Comparison of ENCODE assay signal across 16 mouse cellular contexts in genomic region chr15:80259406-80260045, GRCm38 (mm10). TPM values are rescaled to one million over a fixed set of nuclear protein-coding genes. Genes with fewer than 3 reads are reported as not detected.
DNase-seq lines count a peak whose midpoint lies in the region; ATAC-seq and TF ChIP-seq lines count a peak whose summit lies in the region.
"Had no signal": no experiment of that assay in that cellular context is flagged by ENCODE, and none has a peak within 500 bp of the region (broad histone marks: within the 10 kb centered on the region; RNA-seq: fewer than 3 reads in every experiment).

No protein-coding gene starts in this region.

- peak overlapping the region; percentile 13; the same call in 1 of the 2 replicates for H3K9ac ChIP-seq in neural tube, embryonic 12.5 days
- H3K9ac ChIP-seq in limb, embryonic 13.5 days: no peak overlapping the region

- intact Hi-C loops in gastrocnemius, adult 2 months (cut with DNase I): loop anchor here (5.0 kb wide), 1 partner anchor 443 kb away; no protein-coding TSS in a partner anchor
- intact Hi-C loops in gastrocnemius, postnatal 36 days (cut with DNase I): loop anchor here (2.0 to 10.0 kb wide), 2 partner anchors 33 to 615 kb away; no protein-coding TSS in a partner anchor

- H3K4me1 ChIP-seq in neural tube, embryonic 12.5 days: peaks cover 35% of the 10 kb centered on the region
- peaks cover 49% of the 10 kb centered on the region for H3K4me1 ChIP-seq in limb, embryonic 13.5 days

- 78% methylated on average over 8 of the region's 8 CpGs for WGBS in neural tube, embryonic 12.5 days
- WGBS in limb, embryonic 13.5 days: 84% methylated on average over 8 of the region's 8 CpGs

- peak overlapping the region; percentile 99; the same call in 1 of the 2 replicates for H3K27ac ChIP-seq in gastrocnemius, adult 2 months
- no peak overlapping the region for H3K27ac ChIP-seq in neural tube, embryonic 12.5 days
- peak overlapping the region; percentile 98; the same call in 1 of the 2 replicates for H3K27ac ChIP-seq in limb, embryonic 13.5 days

- ATAC-seq in neural tube, embryonic 12.5 days (ENCODE audit: low FRiP score, low read depth): no peak
- no peak for ATAC-seq in limb, embryonic 13.5 days (ENCODE audit: low FRiP score, low read depth)
- ATAC-seq: CD4-positive, CD25-positive, alpha-beta regulatory T cell, adult 4 months; midbrain, embryonic 16.5 days had no signal

- no peak for TF ChIP-seq CTCF in gastrocnemius, adult 2 months (IDR thresholded peaks at IDR 0.05)

- no peak overlapping the region for H3K4me2 ChIP-seq in neural tube, embryonic 12.5 days (replicated peaks)
- H3K4me2 ChIP-seq in limb, embryonic 13.5 days (replicated peaks): no peak overlapping the region

- no peaks in the 10 kb centered on the region for H3K27me3 ChIP-seq in neural tube, embryonic 12.5 days (replicated peaks)
- no peaks in the 10 kb centered on the region for H3K27me3 ChIP-seq in limb, embryonic 13.5 days

- no peaks in the 10 kb centered on the region for H3K9me3 ChIP-seq in neural tube, embryonic 12.5 days
- no peaks in the 10 kb centered on the region for H3K9me3 ChIP-seq in limb, embryonic 13.5 days
- H3K9me3 ChIP-seq: hindbrain, embryonic 10.5 days had no signal

- no peak for DNase-seq in gastrocnemius, adult 2 months
- no peak for DNase-seq in gastrocnemius, postnatal 36 days
- no peak for DNase-seq in neural tube, embryonic 10.5 days (ENCODE audit: extremely low spot score, low spot score)
- no peak for DNase-seq in frontal cortex, postnatal 14 days (ENCODE audit: low spot score in 2 of 2)
- DNase-seq in right cerebral cortex, postnatal 14 days: no peak
- no peak for DNase-seq in layer of hippocampus, postnatal 36 days
- DNase-seq: cerebellum, adult 11-12 months; gastrocnemius, postnatal 25 days; kidney, postnatal 36 days had no signal

- peaks cover 43% of the 10 kb centered on the region for H3K36me3 ChIP-seq in neural tube, embryonic 12.5 days
- H3K36me3 ChIP-seq in limb, embryonic 13.5 days: peaks cover 50% of the 10 kb centered on the region

- H3K4me3 ChIP-seq in gastrocnemius, adult 2 months: no peak overlapping the region
- H3K4me3 ChIP-seq in neural tube, embryonic 12.5 days: no peak overlapping the region
- 0 out of 2 replicates have a peak overlapping the region, but pooled peaks have one; percentile 5 for H3K4me3 ChIP-seq in limb, embryonic 13.5 days

RNA-seq across cellular contexts. Expression of gene Atf4, which starts 4.5 kb away (rescaled TPM):
- 100 to 1,000 TPM; 146 to 171 TPM for total RNA-seq in gastrocnemius, adult 2 months (2021)
- total RNA-seq in gastrocnemius, postnatal 36 days (2021): 100 to 1,000 TPM; 118 to 137 TPM
- polyA plus RNA-seq in neural tube, embryonic 12.5 days (2016; fragmentation: Nextera tagmentation; extraction: Ambion mirVana): 111 and 123 TPM in 2 replicates
- 124 and 134 TPM in 2 replicates for polyA plus RNA-seq in limb, embryonic 13.5 days (2015; fragmentation: Nextera tagmentation; extraction: Ambion mirVana)
- 10 to 100 TPM; 94.7 to 95.9 TPM for total RNA-seq in layer of hippocampus, postnatal 36 days (2021)

RNA-seq across cellular contexts. Expression of gene Rps19bp1, which starts 4.6 kb away (rescaled TPM):
- 10 to 100 TPM; 11.3 to 16.0 TPM for total RNA-seq in gastrocnemius, adult 2 months (2021)
- total RNA-seq in gastrocnemius, postnatal 36 days (2021): 10 to 100 TPM; 11.6 to 12.4 TPM
- polyA plus RNA-seq in neural tube, embryonic 12.5 days (2016; fragmentation: Nextera tagmentation; extraction: Ambion mirVana): 63.9 and 65.0 TPM in 2 replicates
- 58.9 and 59.3 TPM in 2 replicates for polyA plus RNA-seq in limb, embryonic 13.5 days (2015; fragmentation: Nextera tagmentation; extraction: Ambion mirVana)
- 10 to 100 TPM; 35.8 to 37.5 TPM for total RNA-seq in layer of hippocampus, postnatal 36 days (2021)

RNA-seq across cellular contexts. Expression of gene AC140267.1, which starts 23.9 kb away (rescaled TPM):
- total RNA-seq in gastrocnemius, adult 2 months (2021): 10 to 100 TPM; 10.3 to 12.7 TPM
- total RNA-seq in gastrocnemius, postnatal 36 days (2021): 1 to 10 TPM in 1 of 2 experiments, not detected in 1; 3.8 TPM
- polyA plus RNA-seq in neural tube, embryonic 12.5 days (2016; fragmentation: Nextera tagmentation; extraction: Ambion mirVana): 9.5 TPM in 1 of 2 replicates, not detected in the other
- polyA plus RNA-seq in limb, embryonic 13.5 days (2015; fragmentation: Nextera tagmentation; extraction: Ambion mirVana): not detected in 2 replicates
- total RNA-seq in layer of hippocampus, postnatal 36 days (2021): 10 to 100 TPM; 12.5 to 21.9 TPM
- polyA plus RNA-seq: hindbrain, embryonic 10.5 days; limb, embryonic 14.5 days; stomach, embryonic 14.5 days had no signal

RNA-seq across cellular contexts. Expression of gene Mief1, which starts 25.7 kb away (rescaled TPM):
- total RNA-seq in gastrocnemius, adult 2 months (2021): 10 to 100 TPM; 20.6 to 24.6 TPM
- 10 to 100 TPM; 19.2 to 25.8 TPM for total RNA-seq in gastrocnemius, postnatal 36 days (2021)
- polyA plus RNA-seq in neural tube, embryonic 12.5 days (2016; fragmentation: Nextera tagmentation; extraction: Ambion mirVana): 42.1 and 46.0 TPM in 2 replicates
- 32.7 and 35.0 TPM in 2 replicates for polyA plus RNA-seq in limb, embryonic 13.5 days (2015; fragmentation: Nextera tagmentation; extraction: Ambion mirVana)
- 10 to 100 TPM; 30.8 to 32.4 TPM for total RNA-seq in layer of hippocampus, postnatal 36 days (2021)

RNA-seq across cellular contexts. Expression of gene Cacna1i, which starts 27.5 kb away (rescaled TPM):
- under 1 TPM; 0.28 to 0.46 TPM for total RNA-seq in gastrocnemius, adult 2 months (2021)
- under 1 TPM; 0.05 to 0.62 TPM for total RNA-seq in gastrocnemius, postnatal 36 days (2021)
- 0.11 and 0.25 TPM in 2 replicates for polyA plus RNA-seq in neural tube, embryonic 12.5 days (2016; fragmentation: Nextera tagmentation; extraction: Ambion mirVana)
- 0.01 and 0.03 TPM in 2 replicates for polyA plus RNA-seq in limb, embryonic 13.5 days (2015; fragmentation: Nextera tagmentation; extraction: Ambion mirVana)
- 10 to 100 TPM; 43.0 to 43.8 TPM for total RNA-seq in layer of hippocampus, postnatal 36 days (2021)
- polyA plus RNA-seq: CD4-positive, CD25-positive, alpha-beta regulatory T cell, adult 4 months; stomach, embryonic 14.5 days had no signal
